Mouse (Mus musculus): Measurements from ENCODE around the gene Fbxw5. TPM values are rescaled to one million over a fixed set of nuclear protein-coding genes. Genes with fewer than 3 reads are reported as not detected.

Fbxw5 gene
- polyA plus RNA-seq, 1 experiment from 2014 or later: 65.7 TPM

DNA sequence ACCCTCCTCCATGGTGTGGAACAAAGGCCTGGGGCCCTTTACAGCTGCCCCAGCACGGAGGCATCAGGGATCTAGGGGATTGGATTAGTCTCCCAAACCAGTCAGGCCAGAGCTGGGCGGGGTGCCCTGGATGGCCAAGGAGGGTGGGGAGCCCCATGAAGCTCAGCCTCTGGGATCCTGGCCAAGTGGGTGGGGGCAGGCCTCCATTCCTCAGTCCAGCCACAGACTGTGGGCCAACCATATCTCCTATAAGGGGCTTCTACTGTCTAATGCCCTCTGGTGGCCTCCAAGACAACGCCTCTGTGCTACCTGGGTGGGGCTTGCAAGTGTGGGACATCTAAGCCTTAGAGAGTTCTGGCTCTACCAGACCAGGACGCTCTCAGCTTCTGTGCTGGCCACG is 41.6 kb upstream of the Fbxw5 start:
- no peak overlapping the region for H3K4me2 ChIP-seq (ENCODE audit: low read length)
- ATAC-seq (replicated peaks; ENCODE audit: low FRiP score, low read depth) (no peak), DNase-seq (ENCODE audit: low spot score) (no peak)
- H3K36me3 ChIP-seq (ENCODE audit: insufficient read depth, low read length): no peaks in the 10 kb centered on the region
- peak; percentile 28; the same call in 1 of the 2 replicates for TF ChIP-seq CTCF (IDR thresholded peaks at IDR 0.05; ENCODE audit: low read depth)
- 73% methylated on average over 5 of the region's 5 CpGs for WGBS
- H3K4me1 ChIP-seq (replicated peaks; ENCODE audit: insufficient read depth, low read length): peaks cover 13% of the 10 kb centered on the region; the same call in 1 of the 2 replicates
- no peak overlapping the region; the same call in 1 of the 2 replicates for H3K27ac ChIP-seq
- H3K9ac ChIP-seq (ENCODE audit: low read depth, low read length): no peak overlapping the region
- H3K9me3 ChIP-seq (replicated peaks; ENCODE audit: low read length): no peaks in the 10 kb centered on the region
- no peak overlapping the region for H3K4me3 ChIP-seq (replicated peaks; ENCODE audit: low read depth, low read length)
- no peaks in the 10 kb centered on the region for H3K27me3 ChIP-seq (ENCODE audit: insufficient read depth, low read length)

GRCm38 (mm10) chr2:25460135-25460534 is 40.4 kb upstream of the Fbxw5 start:
- H3K4me2 ChIP-seq (ENCODE audit: low read length): peak overlapping the region; percentile 85
- H3K9ac ChIP-seq (ENCODE audit: low read depth, low read length): peak overlapping the region; percentile 71; the same call in 1 of the 2 replicates
- ATAC-seq (replicated peaks; ENCODE audit: low FRiP score, low read depth) (peak; percentile 11; the same call in 1 of the 2 replicates), DNase-seq (ENCODE audit: low spot score) (no peak)
- H3K4me3 ChIP-seq (replicated peaks; ENCODE audit: low read depth, low read length): peak overlapping the region; percentile 57
- H3K36me3 ChIP-seq (ENCODE audit: insufficient read depth, low read length): no peaks in the 10 kb centered on the region
- no peaks in the 10 kb centered on the region for H3K27me3 ChIP-seq (ENCODE audit: insufficient read depth, low read length)
- H3K4me1 ChIP-seq (replicated peaks; ENCODE audit: insufficient read depth, low read length): peaks cover 13% of the 10 kb centered on the region; the same call in 1 of the 2 replicates
- H3K9me3 ChIP-seq (replicated peaks; ENCODE audit: low read length): no peaks in the 10 kb centered on the region
- WGBS: 29% methylated on average over 5 of the region's 5 CpGs
- peak overlapping the region; percentile 90 for H3K27ac ChIP-seq
- TF ChIP-seq CTCF (IDR thresholded peaks at IDR 0.05; ENCODE audit: low read depth): no peak

GRCm38 (mm10) chr2:25460551-25461309 is 39.8 kb upstream of the Fbxw5 start, which contains the start of gene Paxx:
Paxx (minus strand) TSS chr2:25461094.
- Histone ChIP-seq H3K4me3 (replicated peaks; ENCODE audit: low read depth, low read length) (peak within 1 kb of the TSS; percentile 57), H3K4me2 (ENCODE audit: low read length) (peak within 1 kb of the TSS; percentile 85), H3K9me3 (replicated peaks; ENCODE audit: low read length) (no peaks in the 10 kb centered on the region), H3K27ac (peak within 1 kb of the TSS; percentile 90), H3K27me3 (ENCODE audit: insufficient read depth, low read length) (no peaks in the 10 kb centered on the region), H3K4me1 (replicated peaks; ENCODE audit: insufficient read depth, low read length) (peaks cover 13% of the 10 kb centered on the region; the same call in 1 of the 2 replicates), H3K9ac (ENCODE audit: low read depth, low read length) (peak within 1 kb of the TSS; percentile 71), H3K36me3 (ENCODE audit: insufficient read depth, low read length) (no peaks in the 10 kb centered on the region)
- WGBS: under 1% methylated on average over 48 of the region's 48 CpGs
- DNase-seq (ENCODE audit: low spot score): peak; percentile 99
- no peak for TF ChIP-seq CTCF (IDR thresholded peaks at IDR 0.05; ENCODE audit: low read depth)
- peak; percentile 89 for ATAC-seq (replicated peaks; ENCODE audit: low FRiP score, low read depth)

GRCm38 (mm10) chr2:25461407-25461806 is 39.1 kb upstream of the Fbxw5 start:
- WGBS: 28% methylated on average over 3 of the region's 3 CpGs
- H3K36me3 ChIP-seq (ENCODE audit: insufficient read depth, low read length): no peaks in the 10 kb centered on the region
- no peak for TF ChIP-seq CTCF (IDR thresholded peaks at IDR 0.05; ENCODE audit: low read depth)
- H3K9me3 ChIP-seq (replicated peaks; ENCODE audit: low read length): no peaks in the 10 kb centered on the region
- H3K27ac ChIP-seq: peak overlapping the region; percentile 60
- H3K9ac ChIP-seq (ENCODE audit: low read depth, low read length): no peak overlapping the region
- no peak for ATAC-seq (replicated peaks; ENCODE audit: low FRiP score, low read depth)
- H3K27me3 ChIP-seq (ENCODE audit: insufficient read depth, low read length): no peaks in the 10 kb centered on the region
- peak overlapping the region; percentile 57 for H3K4me3 ChIP-seq (replicated peaks; ENCODE audit: low read depth, low read length)
- DNase-seq (ENCODE audit: low spot score): no peak
- peak overlapping the region; percentile 85 for H3K4me2 ChIP-seq (ENCODE audit: low read length)
- peaks cover 13% of the 10 kb centered on the region; the same call in 1 of the 2 replicates for H3K4me1 ChIP-seq (replicated peaks; ENCODE audit: insufficient read depth, low read length)

GRCm38 (mm10) chr2:25463630-25464029 is 36.9 kb upstream of the Fbxw5 start:
- Histone ChIP-seq H3K9ac (ENCODE audit: low read depth, low read length) (no peak overlapping the region), H3K4me2 (ENCODE audit: low read length) (no peak overlapping the region), H3K27me3 (ENCODE audit: insufficient read depth, low read length) (no peaks in the 10 kb centered on the region), H3K4me1 (replicated peaks; ENCODE audit: insufficient read depth, low read length) (peaks cover 13% of the 10 kb centered on the region; the same call in 1 of the 2 replicates), H3K27ac (no peak overlapping the region), H3K36me3 (ENCODE audit: insufficient read depth, low read length) (no peaks in the 10 kb centered on the region), H3K4me3 (replicated peaks; ENCODE audit: low read depth, low read length) (no peak overlapping the region), H3K9me3 (replicated peaks; ENCODE audit: low read length) (no peaks in the 10 kb centered on the region)
- TF ChIP-seq CTCF (IDR thresholded peaks at IDR 0.05; ENCODE audit: low read depth): no peak
- DNase-seq (ENCODE audit: low spot score) (no peak), ATAC-seq (replicated peaks; ENCODE audit: low FRiP score, low read depth) (no peak)
- WGBS: 84% methylated on average over 3 of the region's 3 CpGs

GRCm38 (mm10) chr2:25465256-25465655 is 35.3 kb upstream of the Fbxw5 start:
- peaks cover 5% of the 10 kb centered on the region; the same call in 1 of the 2 replicates for H3K4me1 ChIP-seq (replicated peaks; ENCODE audit: insufficient read depth, low read length)
- no peaks in the 10 kb centered on the region for H3K27me3 ChIP-seq (ENCODE audit: insufficient read depth, low read length)
- no peak overlapping the region for H3K27ac ChIP-seq
- 82% methylated on average over 2 of the region's 2 CpGs for WGBS
- ATAC-seq (replicated peaks; ENCODE audit: low FRiP score, low read depth) (no peak), DNase-seq (ENCODE audit: low spot score) (no peak)
- no peak overlapping the region for H3K4me3 ChIP-seq (replicated peaks; ENCODE audit: low read depth, low read length)
- no peak overlapping the region for H3K4me2 ChIP-seq (ENCODE audit: low read length)
- no peaks in the 10 kb centered on the region for H3K9me3 ChIP-seq (replicated peaks; ENCODE audit: low read length)
- H3K9ac ChIP-seq (ENCODE audit: low read depth, low read length): no peak overlapping the region
- no peaks in the 10 kb centered on the region for H3K36me3 ChIP-seq (ENCODE audit: insufficient read depth, low read length)
- no peak for TF ChIP-seq CTCF (IDR thresholded peaks at IDR 0.05; ENCODE audit: low read depth)
